ENCODE assay signal across 22 mouse cellular contexts in the genomic region with DNA sequence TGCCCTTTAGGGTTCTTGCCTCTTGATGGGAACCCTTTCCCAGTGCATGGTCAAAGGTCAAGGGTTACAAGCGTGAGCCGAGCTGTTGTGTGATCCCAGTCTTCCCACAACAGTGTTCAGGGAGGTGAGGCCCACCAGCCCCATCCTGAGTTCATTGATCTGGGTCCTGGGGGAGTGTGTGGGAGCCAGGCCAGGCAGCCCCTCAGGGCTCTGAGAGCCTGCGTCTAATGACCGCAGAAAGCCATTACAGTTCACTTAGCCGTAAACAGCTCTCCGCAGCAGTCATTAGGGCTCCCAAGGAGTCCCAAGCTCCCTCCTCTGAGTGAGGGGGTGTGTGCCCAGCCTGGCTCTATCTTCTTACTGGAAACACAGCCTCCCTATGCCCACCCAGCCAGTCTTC.
DNase-seq lines count a peak whose midpoint lies in the region; ATAC-seq and TF ChIP-seq lines count a peak whose summit lies in the region.
"Had no signal": no experiment of that assay in that cellular context is flagged by ENCODE, and none has a peak within 500 bp of the region (broad histone marks: within the 10 kb centered on the region; RNA-seq: fewer than 3 reads in every experiment).

No protein-coding gene starts in this region.

- no peak for DNase-seq in forebrain, embryonic 10.5 days (ENCODE audit: extremely low spot score, low spot score)
- no peak for DNase-seq in hindbrain, postnatal 0 days (ENCODE audit: low spot score)
- peak; percentile 17 for DNase-seq in kidney, postnatal 0 days (ENCODE audit: low spot score)
- no peak for DNase-seq in kidney, postnatal 25 days
- no peak for DNase-seq in limb, embryonic 10.5 days (ENCODE audit: low spot score)
- DNase-seq in thymus, postnatal 0 days (ENCODE audit: low spot score): no peak
- DNase-seq: adrenal gland, adult 8-10 months; adrenal gland, postnatal 36 days; B cell, adult 2 months; cerebellum, adult 2 months; cerebellum, postnatal 10 days; gastrocnemius, postnatal 14 days; heart, adult 2 months had no signal

- ATAC-seq in forebrain, embryonic 16.5 days: no peak
- ATAC-seq in hindbrain, embryonic 13.5 days (ENCODE audit: low FRiP score): no peak; the same call in 1 of the 2 replicates
- no peak for ATAC-seq in hindbrain, postnatal 0 days
- ATAC-seq in kidney, postnatal 0 days (replicated peaks; ENCODE audit: low FRiP score, low read depth): no peak; the same call in 1 of the 2 replicates
- ATAC-seq: CD4-positive, CD25-positive, alpha-beta regulatory T cell, adult 4 months; forebrain, embryonic 15.5 days had no signal

- TF ChIP-seq CTCF in hindbrain, postnatal 0 days (IDR thresholded peaks at IDR 0.05; ENCODE audit: low read depth): no peak
- no peak for TF ChIP-seq CTCF in kidney, postnatal 0 days (IDR thresholded peaks at IDR 0.05; ENCODE audit: low read depth)

- no peaks in the 10 kb centered on the region for H3K36me3 ChIP-seq in forebrain, embryonic 10.5 days (replicated peaks)
- no peaks in the 10 kb centered on the region for H3K36me3 ChIP-seq in forebrain, embryonic 16.5 days (ENCODE audit: control insufficient read depth, insufficient read depth)
- no peaks in the 10 kb centered on the region for H3K36me3 ChIP-seq in hindbrain, embryonic 13.5 days
- H3K36me3 ChIP-seq in hindbrain, postnatal 0 days (ENCODE audit: insufficient read depth, low read length): no peaks in the 10 kb centered on the region
- H3K36me3 ChIP-seq in kidney, postnatal 0 days (ENCODE audit: insufficient read depth, low read length): no peaks in the 10 kb centered on the region
- H3K36me3 ChIP-seq in limb, embryonic 10.5 days: no peaks in the 10 kb centered on the region
- H3K36me3 ChIP-seq: embryonic facial prominence, embryonic 10.5 days; forebrain, embryonic 15.5 days; G1E; heart, embryonic 15.5 days; hindbrain, embryonic 12.5 days had no signal

- no peaks in the 10 kb centered on the region for H3K9me3 ChIP-seq in forebrain, embryonic 10.5 days
- no peaks in the 10 kb centered on the region for H3K9me3 ChIP-seq in forebrain, embryonic 16.5 days (ENCODE audit: control insufficient read depth, low read length)
- H3K9me3 ChIP-seq in hindbrain, embryonic 13.5 days: no peaks in the 10 kb centered on the region
- no peaks in the 10 kb centered on the region for H3K9me3 ChIP-seq in hindbrain, postnatal 0 days (ENCODE audit: low read length)
- H3K9me3 ChIP-seq in kidney, postnatal 0 days (replicated peaks; ENCODE audit: low read length): no peaks in the 10 kb centered on the region
- H3K9me3 ChIP-seq in limb, embryonic 10.5 days (replicated peaks): no peaks in the 10 kb centered on the region
- H3K9me3 ChIP-seq: embryonic facial prominence, embryonic 10.5 days; forebrain, embryonic 15.5 days; heart, embryonic 15.5 days; hindbrain, embryonic 12.5 days had no signal

- H3K9ac ChIP-seq in forebrain, embryonic 16.5 days (replicated peaks; ENCODE audit: low read depth, low read length): no peak overlapping the region
- H3K9ac ChIP-seq in hindbrain, embryonic 13.5 days: no peak overlapping the region
- no peak overlapping the region for H3K9ac ChIP-seq in hindbrain, postnatal 0 days (replicated peaks; ENCODE audit: low read length)
- no peak overlapping the region for H3K9ac ChIP-seq in kidney, postnatal 0 days (ENCODE audit: low read depth, low read length)
- H3K9ac ChIP-seq: forebrain, embryonic 15.5 days; heart, embryonic 15.5 days; hindbrain, embryonic 12.5 days had no signal

- H3K4me2 ChIP-seq in forebrain, embryonic 16.5 days (ENCODE audit: low read length): no peak overlapping the region
- H3K4me2 ChIP-seq in hindbrain, embryonic 13.5 days: no peak overlapping the region
- no peak overlapping the region for H3K4me2 ChIP-seq in hindbrain, postnatal 0 days (ENCODE audit: low read depth, low read length)
- H3K4me2 ChIP-seq in kidney, postnatal 0 days (ENCODE audit: low read length): no peak overlapping the region
- H3K4me2 ChIP-seq: forebrain, embryonic 15.5 days; heart, embryonic 11.5 days; heart, embryonic 15.5 days; hindbrain, embryonic 12.5 days had no signal

- H3K27me3 ChIP-seq in forebrain, embryonic 10.5 days (ENCODE audit: poor library complexity, severe bottlenecking): 0 out of 2 replicates have a peak, but pooled peaks cover 7% of the 10 kb centered on the region
- no peaks in the 10 kb centered on the region for H3K27me3 ChIP-seq in forebrain, embryonic 16.5 days (replicated peaks; ENCODE audit: control insufficient read depth, insufficient read depth, low read length)
- no peaks in the 10 kb centered on the region for H3K27me3 ChIP-seq in hindbrain, embryonic 13.5 days
- no peaks in the 10 kb centered on the region for H3K27me3 ChIP-seq in hindbrain, postnatal 0 days (ENCODE audit: insufficient read depth, low read length)
- no peaks in the 10 kb centered on the region for H3K27me3 ChIP-seq in kidney, postnatal 0 days (ENCODE audit: insufficient read depth, low read length)
- peaks cover 34% of the 10 kb centered on the region for H3K27me3 ChIP-seq in limb, embryonic 10.5 days (ENCODE audit: low read depth, poor library complexity, severe bottlenecking)
- H3K27me3 ChIP-seq: forebrain, embryonic 15.5 days; hindbrain, embryonic 12.5 days had no signal

- H3K27ac ChIP-seq in forebrain, embryonic 10.5 days: peak overlapping the region; percentile 27
- no peak overlapping the region for H3K27ac ChIP-seq in forebrain, embryonic 16.5 days (ENCODE audit: low read length)
- H3K27ac ChIP-seq in hindbrain, embryonic 13.5 days: 0 out of 2 replicates have a peak overlapping the region, but pooled peaks have one; percentile 13
- no peak overlapping the region for H3K27ac ChIP-seq in hindbrain, postnatal 0 days
- H3K27ac ChIP-seq in kidney, postnatal 0 days: no peak overlapping the region
- 0 out of 2 replicates have a peak overlapping the region, but pooled peaks have one; percentile 3 for H3K27ac ChIP-seq in limb, embryonic 10.5 days
- H3K27ac ChIP-seq: embryonic facial prominence, embryonic 10.5 days; forebrain, embryonic 15.5 days; heart, adult 2 months; heart, embryonic 15.5 days; hindbrain, embryonic 12.5 days had no signal

- WGBS in forebrain, embryonic 10.5 days: 49% methylated on average over 6 of the region's 6 CpGs
- WGBS in forebrain, embryonic 16.5 days: 43% methylated on average over 6 of the region's 6 CpGs
- 53% methylated on average over 6 of the region's 6 CpGs for WGBS in hindbrain, embryonic 13.5 days
- WGBS in hindbrain, postnatal 0 days: 64% methylated on average over 6 of the region's 6 CpGs
- WGBS in kidney, postnatal 0 days: 34% methylated on average over 6 of the region's 6 CpGs
- whole genome bisulfite sequencing in limb, embryonic 10.5 days: 39% methylated on average over 6 of the region's 6 CpGs

- peaks cover 9% of the 10 kb centered on the region for H3K4me1 ChIP-seq in forebrain, embryonic 10.5 days
- no peaks in the 10 kb centered on the region for H3K4me1 ChIP-seq in forebrain, embryonic 16.5 days (replicated peaks; ENCODE audit: control insufficient read depth, insufficient read depth, low read length)
- peaks cover 9% of the 10 kb centered on the region for H3K4me1 ChIP-seq in hindbrain, embryonic 13.5 days (replicated peaks)
- no peaks in the 10 kb centered on the region for H3K4me1 ChIP-seq in hindbrain, postnatal 0 days (ENCODE audit: insufficient read depth, low read length)
- no peaks in the 10 kb centered on the region for H3K4me1 ChIP-seq in kidney, postnatal 0 days (replicated peaks; ENCODE audit: insufficient read depth, low read length)
- H3K4me1 ChIP-seq in limb, embryonic 10.5 days: peaks cover 16% of the 10 kb centered on the region
- H3K4me1 ChIP-seq: forebrain, embryonic 15.5 days had no signal

- H3K4me3 ChIP-seq in forebrain, embryonic 10.5 days: no peak overlapping the region
- H3K4me3 ChIP-seq in forebrain, embryonic 16.5 days (replicated peaks; ENCODE audit: low read length): no peak overlapping the region
- no peak overlapping the region for H3K4me3 ChIP-seq in hindbrain, embryonic 13.5 days
- H3K4me3 ChIP-seq in hindbrain, postnatal 0 days (ENCODE audit: low read length): no peak overlapping the region
- H3K4me3 ChIP-seq in kidney, postnatal 0 days (replicated peaks; ENCODE audit: low read depth, low read length): no peak overlapping the region
- H3K4me3 ChIP-seq in limb, embryonic 10.5 days: no peak overlapping the region
- H3K4me3 ChIP-seq: embryonic facial prominence, embryonic 10.5 days; forebrain, embryonic 15.5 days; heart, adult 2 months; heart, embryonic 15.5 days; hindbrain, embryonic 12.5 days had no signal

Comparison
In these comparisons a context has a peak if more than half of its experiments do, and no peak if none do; other contexts are left out.
1. H3K27ac ChIP-seq: peak in forebrain, embryonic 10.5 days (single experiment), hindbrain, embryonic 13.5 days (single experiment) and limb, embryonic 10.5 days (single experiment); none in forebrain, embryonic 16.5 days (single experiment), hindbrain, postnatal 0 days (single experiment) and kidney, postnatal 0 days (single experiment).